Mouse (Mus musculus): Measurements from ENCODE around the gene Vldlr.

Vldlr gene

GRCm38 (mm10) chr19:27216318-27216717 lies at the start of gene Vldlr:
Gene Vldlr, plus strand, starts transcription at chr19:27216484.
- DNase-seq (ENCODE audit: low read depth in 1 of 2, low spot score in 2 of 2), result no peak

GRCm38 (mm10) chr19:27167601-27168319 lies 48.5 kb upstream of the Vldlr start:
- no peak for DNase-seq (ENCODE audit: low read depth in 1 of 2, low spot score in 2 of 2)

- DNase-seq (ENCODE audit: low read depth in 1 of 2, low spot score in 2 of 2), result no peak
Observed at GRCm38 (mm10) chr19:27173836-27174235, 42.4 kb upstream of the Vldlr start.

- no peak for DNase-seq (ENCODE audit: low read depth in 1 of 2, low spot score in 2 of 2)
Observed at GRCm38 (mm10) chr19:27175617-27176016, 40.7 kb upstream of the Vldlr start.

GRCm38 (mm10) chr19:27176558-27176957 lies 39.7 kb upstream of the Vldlr start:
- no peak for DNase-seq (ENCODE audit: low read depth in 1 of 2, low spot score in 2 of 2)

- no peak for DNase-seq (ENCODE audit: low read depth in 1 of 2, low spot score in 2 of 2)
Observed at GRCm38 (mm10) chr19:27178195-27178807, 38.0 kb upstream of the Vldlr start.

GRCm38 (mm10) chr19:27180351-27181122 lies 35.7 kb upstream of the Vldlr start:
- DNase-seq (ENCODE audit: low read depth in 1 of 2, low spot score in 2 of 2), result no peak

GRCm38 (mm10) chr19:27183511-27183910 lies 32.8 kb upstream of the Vldlr start:
- no peak for DNase-seq (ENCODE audit: low read depth in 1 of 2, low spot score in 2 of 2)

- no peak for DNase-seq (ENCODE audit: low read depth in 1 of 2, low spot score in 2 of 2)
Observed at GRCm38 (mm10) chr19:27203711-27204238, 12.5 kb upstream of the Vldlr start.

GRCm38 (mm10) chr19:27210991-27211390 lies 5.3 kb upstream of the Vldlr start:
- no peak for DNase-seq (ENCODE audit: low read depth in 1 of 2, low spot score in 2 of 2)

- DNase-seq (ENCODE audit: low read depth in 1 of 2, low spot score in 2 of 2), result no peak
Observed at GRCm38 (mm10) chr19:27215596-27215995, 688 bp upstream of the Vldlr start.

GRCm38 (mm10) chr19:27216767-27217403 lies 601 bp downstream of the Vldlr start:
- no peak for DNase-seq (ENCODE audit: low read depth in 1 of 2, low spot score in 2 of 2)

GRCm38 (mm10) chr19:27217404-27217940 lies 1.2 kb downstream of the Vldlr start:
- no peak for DNase-seq (ENCODE audit: low read depth in 1 of 2, low spot score in 2 of 2)

GRCm38 (mm10) chr19:27217941-27218411 lies 1.7 kb downstream of the Vldlr start:
- DNase-seq (ENCODE audit: low read depth in 1 of 2, low spot score in 2 of 2), result no peak

- no peak for DNase-seq (ENCODE audit: low read depth in 1 of 2, low spot score in 2 of 2)
Observed at GRCm38 (mm10) chr19:27218561-27219262, 2.4 kb downstream of the Vldlr start.

- DNase-seq (ENCODE audit: low read depth in 1 of 2, low spot score in 2 of 2), result no peak
Observed at GRCm38 (mm10) chr19:27219586-27219985, 3.3 kb downstream of the Vldlr start.

- DNase-seq (ENCODE audit: low read depth in 1 of 2, low spot score in 2 of 2), result no peak
Observed at GRCm38 (mm10) chr19:27223046-27223445, 6.8 kb downstream of the Vldlr start.

GRCm38 (mm10) chr19:27224356-27224755 lies 8.1 kb downstream of the Vldlr start:
- DNase-seq (ENCODE audit: low read depth in 1 of 2, low spot score in 2 of 2), result no peak

- no peak for DNase-seq (ENCODE audit: low read depth in 1 of 2, low spot score in 2 of 2)
Observed at GRCm38 (mm10) chr19:27226626-27227025, 10.3 kb downstream of the Vldlr start.

GRCm38 (mm10) chr19:27227131-27227530 lies 10.8 kb downstream of the Vldlr start:
- no peak for DNase-seq (ENCODE audit: low read depth in 1 of 2, low spot score in 2 of 2)
